Comparison of ENCODE assay signal across 11 mouse cellular contexts in the genomic region with DNA sequence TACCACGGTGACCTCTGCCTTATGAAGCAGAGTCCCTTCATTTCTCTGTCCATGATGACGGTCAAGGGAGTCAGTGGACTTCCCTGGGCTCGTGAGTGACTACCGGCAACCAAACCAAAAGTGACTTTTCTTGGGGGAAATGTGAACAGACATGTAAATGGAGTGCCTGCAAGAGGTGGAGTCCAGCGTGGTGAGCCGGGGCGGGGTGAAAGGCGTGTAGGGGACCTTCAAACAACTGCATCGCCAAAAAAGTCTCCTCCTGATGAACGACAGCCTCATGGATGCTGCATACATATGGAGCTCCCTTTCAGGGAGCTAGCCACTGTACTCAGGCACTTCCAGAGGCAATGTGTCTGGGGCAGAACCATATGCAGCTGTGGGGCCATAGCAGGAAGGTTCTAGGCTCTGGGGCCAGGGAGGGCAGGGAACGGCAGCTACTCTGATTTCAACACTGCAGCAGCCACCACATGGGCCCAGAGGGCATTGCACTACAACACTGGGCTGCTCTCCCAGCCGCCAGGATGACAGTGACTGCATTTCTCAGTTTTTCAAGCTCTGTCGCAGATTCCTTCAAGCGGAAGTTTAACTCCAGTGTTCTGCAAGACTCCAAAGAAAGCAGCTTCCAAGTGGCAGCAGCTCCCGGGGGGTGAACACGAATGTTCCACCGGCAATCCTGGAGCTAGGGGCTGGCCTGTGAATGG. TPM values are rescaled to one million over a fixed set of nuclear protein-coding genes. Genes with fewer than 3 reads are reported as not detected.
DNase-seq lines count a peak whose midpoint lies in the region; ATAC-seq and TF ChIP-seq lines count a peak whose summit lies in the region.
"Had no signal": no experiment of that assay in that cellular context is flagged by ENCODE, and none has a peak within 500 bp of the region (broad histone marks: within the 10 kb centered on the region; RNA-seq: fewer than 3 reads in every experiment).

No protein-coding gene starts in this region.

- no peak overlapping the region for H3K4me3 ChIP-seq in limb, embryonic 15.5 days
- no peak overlapping the region for H3K4me3 ChIP-seq in limb, embryonic 10.5 days
- no peak overlapping the region for H3K4me3 ChIP-seq in forebrain, postnatal 0 days (ENCODE audit: low read depth, low read length)

- peak; percentile 39 for TF ChIP-seq CTCF in forebrain, postnatal 0 days (IDR thresholded peaks at IDR 0.05; ENCODE audit: low read depth)

- H3K4me1 ChIP-seq in limb, embryonic 15.5 days, result peaks cover 51% of the 10 kb centered on the region
- peaks cover 11% of the 10 kb centered on the region for H3K4me1 ChIP-seq in limb, embryonic 10.5 days
- peaks cover 9% of the 10 kb centered on the region for H3K4me1 ChIP-seq in forebrain, postnatal 0 days (ENCODE audit: insufficient read depth)

- DNase-seq in cerebellum, postnatal 14 days, result peak; percentile 56
- no peak for DNase-seq in cerebellum, adult 9-11 months
- DNase-seq in limb, embryonic 10.5 days (ENCODE audit: low spot score), result no peak
- no peak for DNase-seq in forebrain, postnatal 0 days
- DNase-seq in lung, postnatal 4 days, result peak; percentile 56 to 73
- DNase-seq in layer of hippocampus, adult 8-10 months (ENCODE audit: low spot score in 2 of 2), result no peak
- no peak for DNase-seq in adrenal gland, adult (ENCODE audit: inconsistent age in 2 of 2, low spot score in 1 of 2)
- DNase-seq: B cell, adult 2 months; thymus, adult 2 months had no signal

- ATAC-seq in limb, embryonic 15.5 days (ENCODE audit: insufficient number of reproducible peaks, low FRiP score, low TSS enrichment, low read depth), result no peak
- peak; percentile 44 for ATAC-seq in forebrain, postnatal 0 days
- ATAC-seq: activated CD4-positive, CD25-positive, alpha-beta regulatory T cell, adult 4 months had no signal

- no peaks in the 10 kb centered on the region for H3K9me3 ChIP-seq in limb, embryonic 15.5 days
- no peaks in the 10 kb centered on the region for H3K9me3 ChIP-seq in limb, embryonic 10.5 days (replicated peaks)
- H3K9me3 ChIP-seq in forebrain, postnatal 0 days (ENCODE audit: low read length), result no peaks in the 10 kb centered on the region

- no peaks in the 10 kb centered on the region for H3K36me3 ChIP-seq in limb, embryonic 15.5 days
- H3K36me3 ChIP-seq in limb, embryonic 10.5 days, result no peaks in the 10 kb centered on the region
- no peaks in the 10 kb centered on the region for H3K36me3 ChIP-seq in forebrain, postnatal 0 days (ENCODE audit: insufficient read depth)

- 61% methylated on average over 17 of the region's 17 CpGs for WGBS in limb, embryonic 15.5 days
- WGBS in limb, embryonic 10.5 days, result 80% methylated on average over 17 of the region's 17 CpGs
- 61% methylated on average over 17 of the region's 17 CpGs for WGBS in forebrain, postnatal 0 days

- H3K9ac ChIP-seq in limb, embryonic 15.5 days, result no peak overlapping the region
- H3K9ac ChIP-seq in forebrain, postnatal 0 days, result no peak overlapping the region

- peak overlapping the region; percentile 13; the same call in 1 of the 2 replicates for H3K27ac ChIP-seq in limb, embryonic 15.5 days
- no peak overlapping the region for H3K27ac ChIP-seq in limb, embryonic 10.5 days
- no peak overlapping the region; the same call in 1 of the 2 replicates for H3K27ac ChIP-seq in forebrain, postnatal 0 days (ENCODE audit: low read depth, low read length)

- H3K27me3 ChIP-seq in limb, embryonic 15.5 days, result no peaks in the 10 kb centered on the region
- H3K27me3 ChIP-seq in limb, embryonic 10.5 days (ENCODE audit: low read depth, poor library complexity, severe bottlenecking), result 0 out of 2 replicates have a peak, but pooled peaks cover 10% of the 10 kb centered on the region
- H3K27me3 ChIP-seq in forebrain, postnatal 0 days (ENCODE audit: insufficient read depth, low read length), result no peaks in the 10 kb centered on the region

- H3K4me2 ChIP-seq in limb, embryonic 15.5 days, result no peak overlapping the region
- no peak overlapping the region for H3K4me2 ChIP-seq in forebrain, postnatal 0 days (ENCODE audit: low read depth)

RNA-seq across cellular contexts. Expression of gene Mgll, which starts 36.9 kb away (rescaled TPM):
- polyA plus RNA-seq in limb, embryonic 15.5 days (2015; fragmentation: Nextera tagmentation; extraction: Ambion mirVana), result 21.1 and 21.9 TPM in 2 replicates
- 1.6 and 3.3 TPM in 2 replicates for polyA plus RNA-seq in limb, embryonic 10.5 days (2016; fragmentation: Nextera tagmentation; extraction: Ambion mirVana)
- total RNA-seq in forebrain, postnatal 0 days (2014; rRNA removed), result 35.1 and 37.5 TPM in 2 replicates
- 48.7 and 60.7 TPM in 2 replicates for polyA plus RNA-seq in forebrain, postnatal 0 days (2015; fragmentation: Nextera tagmentation; extraction: Ambion mirVana)
- total RNA-seq in layer of hippocampus, adult 8-10 months (2022), result 100 to 1,000 TPM; 162 to 167 (median 167) TPM

Comparison
In these comparisons a context has a peak if more than half of its experiments do, and no peak if none do; other contexts are left out.
1. DNase-seq: peak in cerebellum, postnatal 14 days (2 of 2) and lung, postnatal 4 days (2 of 2); none in cerebellum, adult 9-11 months (single experiment), limb, embryonic 10.5 days (single experiment), forebrain, postnatal 0 days (single experiment), layer of hippocampus, adult 8-10 months (0 of 2) and adrenal gland, adult (0 of 2).